Mouse (Mus musculus) bone marrow macrophage, adult 2 months (primary cell): ENCODE results near the gene Rab25.

ENCODE experiments used
- CTCF ChIP-seq: IDR thresholded peaks from 2 replicates; pipeline ENCODE4 v1.5.1; 2012; ENCODE audit warnings: low read depth, mild to moderate bottlenecking, low read length, moderate library complexity
- POLR2A ChIP-seq: IDR thresholded peaks from 2 replicates; pipeline ENCODE4 v1.6.1; 2012; ENCODE audit warnings: mild to moderate bottlenecking, low read depth, low read length, borderline replicate concordance

GRCm38 (mm10) chr3:88505081-88505480 lies 43.0 kb downstream of the Rab25 start:
- TF ChIP-seq POLR2A (no peak), CTCF (no peak)
